Mouse (Mus musculus): ENCODE data around the gene Pgam5.

DNA sequence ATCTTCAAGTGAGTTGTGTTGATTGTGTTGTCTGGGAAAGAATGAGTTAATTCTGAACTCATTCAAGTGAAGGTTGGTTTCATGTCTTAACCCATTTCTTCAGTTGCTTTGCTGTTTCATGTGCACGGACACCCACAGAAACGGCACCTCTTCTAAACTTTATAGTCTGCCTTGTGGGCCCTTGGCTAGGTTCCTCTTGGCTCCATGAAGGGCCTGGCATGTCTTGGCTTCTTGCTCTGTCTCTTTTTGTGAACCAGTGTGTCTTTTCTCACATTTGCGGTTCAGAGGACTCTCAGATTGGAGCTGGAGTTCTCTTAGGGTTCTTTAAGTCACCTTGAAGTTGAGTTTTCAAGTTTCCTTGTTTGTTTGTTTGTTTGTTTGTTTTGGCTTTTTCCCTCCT lies 44.7 kb downstream of the Pgam5 start:
- TF ChIP-seq CTCF (IDR thresholded peaks at IDR 0.05; ENCODE audit: borderline replicate concordance, insufficient read depth, low read length) (no peak), POLR2A (IDR thresholded peaks at IDR 0.05; ENCODE audit: low read depth, low read length) (no peak)
